Mouse (Mus musculus): ENCODE data around the gene Mvk.

Gene Mvk

GRCm38 (mm10) chr5:114461238-114461637 lies 17.2 kb downstream of the Mvk start:
- DNase-seq, result peak; percentile 76

- DNase-seq, result peak; percentile 72
Measured at GRCm38 (mm10) chr5:114462067-114463040, 18.3 kb downstream of the Mvk start.

- DNase-seq, result no peak
Measured at GRCm38 (mm10) chr5:114464561-114464960, 20.5 kb downstream of the Mvk start.

- DNase-seq, result no peak
Measured at GRCm38 (mm10) chr5:114465641-114466040, 21.6 kb downstream of the Mvk start.

DNA sequence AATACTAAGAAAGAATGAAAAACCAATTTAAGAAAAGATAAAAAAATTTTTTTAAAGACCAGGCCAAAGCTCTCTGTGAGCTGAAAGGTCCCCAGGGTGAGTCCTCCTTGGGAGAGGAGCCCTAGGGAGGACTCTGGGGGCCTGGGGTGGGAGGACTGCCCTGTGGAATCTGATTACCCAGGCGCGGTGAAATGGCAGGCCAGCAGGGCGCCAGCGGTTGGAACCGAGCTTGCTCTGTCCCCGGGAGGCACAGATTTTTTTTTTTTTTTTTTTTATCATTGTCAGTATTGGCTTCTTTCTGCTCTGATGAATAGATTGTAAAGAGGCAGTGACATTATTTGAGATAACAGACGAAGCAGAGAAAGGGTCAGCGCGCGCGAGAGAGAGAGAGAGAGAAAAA lies 22.9 kb downstream of the Mvk start:
- no peak for DNase-seq

GRCm38 (mm10) chr5:114467430-114467829 lies 23.4 kb downstream of the Mvk start:
- DNase-seq, result peak; percentile 38

DNA sequence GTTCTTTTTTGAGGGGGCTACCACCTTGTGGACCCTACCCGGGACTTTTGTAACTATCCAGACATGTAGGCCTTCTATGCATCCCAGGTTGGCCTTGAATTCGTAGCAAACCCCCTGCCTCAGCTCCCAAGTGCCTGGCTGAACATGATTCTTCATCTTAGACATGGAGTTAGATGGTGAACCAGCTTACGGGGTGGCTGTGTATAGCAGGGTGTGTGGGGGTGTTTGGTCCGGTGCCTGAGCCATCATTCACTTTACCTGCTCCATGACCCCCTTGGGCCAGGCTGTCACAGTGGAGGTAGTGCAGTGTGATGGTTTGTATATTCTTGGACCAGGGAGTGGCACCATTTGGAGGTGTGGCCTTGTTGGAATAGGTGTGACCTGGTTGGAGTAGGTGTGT lies 23.9 kb downstream of the Mvk start:
- DNase-seq, result no peak

GRCm38 (mm10) chr5:114470359-114470758 lies 26.3 kb downstream of the Mvk start:
- no peak for DNase-seq

- DNase-seq, result peak; percentile 48
Measured at GRCm38 (mm10) chr5:114474741-114475491, 30.8 kb downstream of the Mvk start.

DNA sequence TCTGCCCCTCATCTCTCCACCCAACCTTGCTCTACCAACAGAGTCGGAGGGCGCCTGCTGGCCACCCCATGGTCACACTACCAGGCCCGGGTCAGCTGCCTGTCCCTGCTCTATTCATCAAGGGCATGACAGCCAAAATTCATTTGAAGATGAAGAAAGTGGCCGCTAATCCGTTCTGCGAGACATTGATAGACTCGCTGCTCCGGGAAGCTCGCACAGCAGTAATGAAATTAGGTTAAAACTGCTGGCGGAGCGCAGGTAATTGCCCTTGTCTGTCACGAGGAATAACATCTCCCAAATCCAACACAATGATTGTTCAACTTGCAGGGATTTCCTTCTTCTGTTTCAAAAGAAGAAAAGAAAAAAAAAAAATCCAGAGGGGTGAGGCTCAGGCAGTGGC lies 34.2 kb downstream of the Mvk start:
- no peak for DNase-seq

DNA sequence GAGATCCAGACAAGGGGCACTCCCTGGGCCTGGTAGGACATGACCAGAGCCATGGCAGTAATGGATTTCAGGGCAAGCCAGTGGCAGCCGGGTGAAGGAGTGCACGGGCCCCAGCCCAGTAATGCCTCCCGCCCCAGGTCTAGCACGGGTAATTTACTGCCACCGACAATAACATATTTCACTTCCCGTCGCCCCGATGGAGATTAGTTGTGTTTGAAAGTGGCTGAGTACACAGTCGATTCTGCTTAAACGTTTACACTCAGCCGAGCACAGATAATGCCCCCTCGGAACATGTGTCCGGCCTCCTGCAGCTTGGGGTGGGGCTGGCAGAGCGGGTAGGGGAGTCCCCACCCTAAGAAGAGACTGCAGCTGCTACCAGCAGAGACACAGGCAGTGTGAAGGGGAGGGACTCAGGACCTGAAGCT lies 38.5 kb downstream of the Mvk start:
- no peak for DNase-seq

- DNase-seq, result no peak
Measured at GRCm38 (mm10) chr5:114485685-114486084, 41.6 kb downstream of the Mvk start.

DNA sequence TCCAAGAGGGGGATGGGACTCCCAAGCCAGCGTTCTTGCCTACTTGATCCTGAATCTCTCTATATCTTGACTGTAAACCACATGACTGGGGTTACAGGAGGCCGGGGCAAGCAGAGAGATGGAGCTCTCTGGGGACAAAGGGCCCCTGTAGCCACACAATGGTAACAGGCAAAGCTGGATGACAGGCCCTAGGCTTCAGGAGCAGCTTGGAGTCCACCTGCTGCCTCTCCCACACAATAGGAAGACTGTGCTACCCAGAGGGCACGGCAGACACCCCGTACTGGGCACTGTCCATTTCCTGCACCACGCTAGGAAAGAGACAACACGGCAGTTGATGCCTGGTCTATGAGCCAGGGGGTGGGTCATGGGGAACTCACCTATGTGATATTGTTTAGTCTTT lies 45.5 kb downstream of the Mvk start:
- DNase-seq, result no peak

DNA sequence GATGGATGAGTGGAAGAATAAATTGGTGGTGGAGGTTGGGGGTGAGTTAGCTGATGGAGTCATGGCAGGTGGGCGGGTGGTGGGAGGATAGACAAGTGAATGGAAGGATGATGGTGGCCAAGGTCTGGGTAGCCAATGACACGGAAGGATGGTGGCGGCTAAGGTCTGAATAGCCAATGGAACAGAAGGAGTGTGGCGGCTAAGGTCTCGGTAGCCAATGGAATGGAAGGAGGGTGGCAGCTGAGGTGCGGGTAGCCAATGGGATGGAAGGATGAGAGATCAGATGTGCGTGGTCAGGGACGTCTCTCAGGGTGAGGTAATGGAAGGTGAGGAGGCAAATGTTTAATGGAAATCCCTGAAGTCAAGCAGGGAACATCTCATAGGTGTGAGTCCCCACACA lies 46.2 kb downstream of the Mvk start:
- no peak for DNase-seq

GRCm38 (mm10) chr5:114494761-114495160 lies 50.7 kb downstream of the Mvk start:
- DNase-seq, result no peak

- no peak for DNase-seq
Measured at GRCm38 (mm10) chr5:114501252-114501651, 57.2 kb downstream of the Mvk start.

DNA sequence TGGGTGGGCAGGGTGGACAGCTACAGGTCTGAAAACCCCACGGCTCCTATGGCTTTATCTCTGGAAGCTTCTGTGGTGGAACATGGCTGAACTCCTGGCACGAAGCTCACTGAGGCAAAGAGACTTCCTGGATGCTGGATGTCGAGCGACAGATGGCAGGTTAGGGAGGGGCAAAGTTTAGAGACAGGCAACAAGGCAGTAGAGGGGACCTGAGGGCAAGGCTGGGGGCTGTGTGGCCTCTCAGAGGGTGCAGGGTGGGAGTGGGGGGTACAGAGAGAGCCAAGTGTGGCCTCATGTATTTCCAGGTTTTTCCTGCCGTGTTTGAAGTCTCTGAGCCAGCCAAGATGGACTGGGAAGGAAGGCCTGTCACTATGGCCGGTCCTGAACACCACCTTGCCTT lies 60.8 kb downstream of the Mvk start:
- no peak for DNase-seq

DNA sequence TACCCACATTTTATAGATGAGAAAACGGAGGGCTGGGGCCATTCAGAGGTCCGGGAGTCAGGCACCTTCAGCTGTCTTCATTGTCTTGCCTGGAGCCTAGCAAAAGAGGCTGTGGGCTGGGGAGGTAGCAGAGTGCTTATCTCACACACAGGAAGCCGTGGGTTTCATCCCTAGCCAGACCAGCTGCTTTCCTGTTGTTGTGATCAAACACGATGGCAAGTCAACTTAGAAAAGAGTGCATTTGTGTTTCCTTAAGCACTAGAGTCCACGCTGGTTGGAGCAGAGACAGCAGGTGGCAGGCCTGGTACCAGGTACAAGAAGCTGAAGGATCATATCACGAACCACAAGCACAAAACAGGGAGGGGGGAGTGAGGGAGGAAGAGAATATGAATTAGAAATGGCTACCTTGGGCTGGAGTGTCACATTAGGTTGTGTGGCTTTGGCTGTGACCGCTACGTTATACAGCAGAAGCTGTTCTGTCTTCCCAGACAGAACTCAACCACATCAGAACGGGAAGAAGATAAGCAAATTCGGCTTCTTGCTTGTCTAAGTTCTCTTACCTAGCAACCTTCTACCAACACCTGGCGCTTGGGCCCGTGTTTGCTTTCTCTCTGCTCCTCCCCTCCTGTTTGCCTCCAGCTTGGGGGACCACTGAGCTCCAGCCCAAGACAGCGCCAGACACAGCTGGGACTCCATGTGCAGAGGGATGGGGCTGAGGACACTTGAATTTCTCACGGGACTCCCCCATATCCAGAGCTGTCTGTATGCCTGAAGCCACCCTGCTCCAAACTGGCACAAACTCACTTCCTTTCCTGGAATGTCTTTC lies 61.4 kb downstream of the Mvk start:
- no peak for DNase-seq

- no peak for DNase-seq
Measured at GRCm38 (mm10) chr5:114507394-114507793, 63.3 kb downstream of the Mvk start.

DNA sequence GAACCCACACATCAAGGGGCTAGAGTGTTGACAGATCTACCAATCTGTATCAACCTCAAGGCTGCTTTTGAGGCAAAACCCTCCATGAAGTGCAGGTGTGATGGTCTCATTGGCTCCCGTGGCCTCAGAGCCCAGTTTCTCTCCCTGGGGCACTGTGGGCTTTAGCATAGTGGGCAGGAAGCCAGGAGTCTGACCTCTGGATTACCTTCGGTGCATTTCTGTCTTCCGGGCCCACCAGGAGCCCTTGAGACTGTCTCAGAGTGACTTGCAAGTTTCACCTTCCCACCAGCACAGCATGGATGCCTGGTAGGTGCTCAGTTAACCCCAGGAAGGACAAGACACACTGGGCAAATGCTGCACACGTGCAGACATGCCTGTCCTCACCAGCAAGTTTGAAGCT lies 63.9 kb downstream of the Mvk start:
- DNase-seq, result no peak

DNA sequence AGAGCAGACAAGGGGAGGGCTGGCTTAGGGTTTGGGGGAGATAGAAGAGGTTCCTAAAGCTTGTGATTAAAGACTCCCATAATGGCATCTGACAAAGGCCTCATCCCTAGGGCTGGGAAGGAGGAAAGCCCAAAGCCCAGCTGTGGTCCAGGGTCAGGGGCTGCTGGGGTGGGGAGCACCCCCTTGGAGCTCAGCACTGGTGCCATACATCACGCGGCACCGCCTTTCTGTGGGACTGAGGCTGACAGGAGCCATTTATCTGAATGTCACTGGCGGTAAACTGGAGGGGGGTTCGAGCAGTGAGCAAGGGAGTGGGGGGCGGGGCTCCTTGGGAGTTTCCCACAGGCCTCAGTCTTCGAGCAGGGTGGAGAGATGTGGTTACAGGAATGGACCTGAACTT lies 65.4 kb downstream of the Mvk start:
- DNase-seq, result no peak
